Mouse (Mus musculus): ENCODE measurements around the gene Hist3h2a.

Hist3h2a gene

DNA sequence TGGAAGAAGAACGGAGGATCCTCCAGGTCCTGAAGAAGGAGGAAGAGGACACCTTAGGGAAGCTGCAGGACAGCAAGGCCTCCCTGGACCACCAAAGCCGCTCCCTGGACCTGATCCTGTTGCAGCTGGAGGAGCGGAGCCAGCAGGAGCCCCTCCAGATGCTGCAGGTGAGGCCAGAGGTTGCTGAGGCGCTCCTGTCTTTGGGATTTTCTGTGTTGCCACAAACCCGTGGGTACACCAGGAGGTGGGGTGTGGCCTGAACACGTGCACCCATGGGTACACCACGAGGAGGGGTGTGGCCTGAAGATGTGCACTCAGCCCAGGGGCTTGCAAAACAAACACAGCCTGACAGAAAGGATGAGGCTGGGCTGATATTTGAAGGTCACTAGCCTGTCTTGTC is 14.1 kb downstream of the Hist3h2a start:
- DNase-seq (ENCODE audit: extremely low read depth, low read depth, low spot score): no peak

DNA sequence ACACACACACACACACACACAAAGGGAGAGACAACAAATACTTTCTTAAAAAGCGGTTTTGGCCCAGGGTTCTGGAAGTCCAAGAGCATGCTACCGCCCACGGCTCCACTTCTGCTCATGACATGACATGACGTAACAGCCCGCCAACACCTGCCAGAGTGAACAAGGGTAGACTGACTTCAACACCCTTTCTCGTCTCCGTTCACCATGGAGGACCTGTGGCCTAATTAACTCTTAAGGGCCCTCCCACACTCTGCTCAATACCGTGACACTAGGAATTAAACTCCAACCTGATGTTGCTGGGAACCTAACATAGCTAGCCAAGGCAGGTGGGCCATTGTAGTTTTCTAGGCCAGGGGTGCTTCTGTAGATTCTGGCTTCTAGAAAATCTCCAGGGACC is 14.5 kb downstream of the Hist3h2a start:
- no peak for DNase-seq (ENCODE audit: extremely low read depth, low read depth, low spot score)

DNA sequence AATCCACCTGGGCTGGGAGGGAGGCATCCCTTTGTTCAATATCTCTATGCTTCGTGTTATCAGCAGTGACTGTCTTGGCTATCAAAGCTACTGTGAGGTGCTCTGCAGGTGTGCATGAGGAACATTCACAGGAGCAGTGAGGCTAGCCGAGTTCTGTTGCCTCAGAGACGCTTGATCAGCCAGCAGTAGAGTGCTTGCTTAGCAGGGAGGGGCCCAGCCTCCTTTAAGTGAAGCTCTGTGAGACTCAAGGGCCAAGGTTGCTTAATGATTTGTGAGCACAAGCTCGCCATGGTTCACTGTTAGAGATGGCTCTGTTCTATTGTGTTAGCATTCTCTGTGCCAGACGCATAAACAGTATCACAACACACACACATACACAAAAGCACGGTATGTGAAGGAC is 15.2 kb downstream of the Hist3h2a start:
- DNase-seq (ENCODE audit: extremely low read depth, low read depth, low spot score): no peak

DNA sequence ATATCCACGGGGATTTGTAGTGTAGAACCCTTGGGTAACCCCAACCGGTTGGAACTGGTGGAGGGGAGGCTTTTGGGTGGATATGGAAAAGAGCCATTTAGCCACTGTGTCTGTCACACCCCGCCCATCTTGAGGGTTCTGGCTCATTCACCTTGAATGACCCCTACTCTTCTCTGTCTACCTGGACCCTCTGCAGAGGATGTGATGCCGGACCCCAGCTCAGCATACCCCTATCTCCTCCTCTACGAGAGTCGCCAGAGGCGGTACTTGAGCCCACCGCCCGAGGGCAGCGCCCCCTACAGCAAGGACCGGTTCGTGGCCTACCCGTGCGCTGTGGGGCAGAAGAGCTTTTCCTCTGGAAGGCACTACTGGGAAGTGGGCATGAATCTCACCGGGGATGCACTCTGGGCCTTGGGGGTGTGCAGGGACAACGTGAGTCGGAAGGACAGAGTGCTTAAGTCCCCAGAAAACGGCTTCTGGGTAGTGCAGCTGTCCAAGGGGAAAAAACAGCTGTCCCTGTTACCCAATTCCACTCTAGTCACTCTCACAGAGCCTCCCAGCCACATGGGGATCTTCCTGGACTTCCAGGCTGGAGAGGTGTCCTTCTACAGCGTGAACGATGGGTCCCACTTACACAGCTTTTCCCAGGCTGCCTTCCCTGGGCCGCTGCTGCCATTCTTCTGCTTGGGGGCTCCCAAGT is 16.5 kb downstream of the Hist3h2a start:
- no peak for DNase-seq (ENCODE audit: extremely low read depth, low read depth, low spot score)

DNA sequence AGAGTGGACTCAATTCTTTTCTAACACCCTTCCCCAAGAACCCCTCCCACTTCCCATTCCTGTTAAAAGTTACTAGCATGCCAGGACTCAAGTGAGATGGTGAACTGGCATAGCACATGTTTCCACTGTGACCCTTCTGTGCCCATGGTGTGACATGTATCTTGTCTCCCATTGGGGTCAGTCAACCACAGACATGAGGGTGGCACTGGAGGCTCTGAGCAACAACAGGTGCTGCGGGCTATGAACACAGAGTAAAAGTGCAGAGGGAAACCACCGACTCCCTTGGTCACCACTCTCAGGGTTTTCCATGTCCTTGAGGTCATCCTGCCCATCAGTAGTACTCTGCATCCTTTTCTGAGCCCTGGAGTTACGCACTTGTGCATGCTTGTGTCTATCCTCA is 17.3 kb downstream of the Hist3h2a start:
- no peak for DNase-seq (ENCODE audit: extremely low read depth, low read depth, low spot score)

DNA sequence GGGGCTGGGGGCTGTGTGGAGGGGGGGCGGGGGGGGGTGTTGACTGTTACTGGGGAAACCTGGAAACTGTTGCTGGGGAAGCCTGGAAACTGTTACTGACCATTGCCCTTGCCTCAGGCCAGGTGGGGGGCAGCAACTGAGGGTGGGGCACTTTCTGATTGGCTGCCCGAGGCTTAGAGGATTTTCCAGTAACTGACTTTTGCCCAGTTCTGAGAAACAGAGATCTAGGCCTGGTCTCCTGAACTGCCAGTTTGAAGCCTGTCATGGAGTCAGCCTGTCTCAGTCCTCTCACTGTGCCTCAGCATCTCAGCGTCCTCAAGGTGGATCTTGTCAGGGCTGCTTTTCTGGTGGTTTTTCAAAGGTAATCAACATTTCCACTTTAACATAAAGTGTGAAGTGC is 19.9 kb downstream of the Hist3h2a start:
- no peak for DNase-seq (ENCODE audit: extremely low read depth, low read depth, low spot score)

DNA sequence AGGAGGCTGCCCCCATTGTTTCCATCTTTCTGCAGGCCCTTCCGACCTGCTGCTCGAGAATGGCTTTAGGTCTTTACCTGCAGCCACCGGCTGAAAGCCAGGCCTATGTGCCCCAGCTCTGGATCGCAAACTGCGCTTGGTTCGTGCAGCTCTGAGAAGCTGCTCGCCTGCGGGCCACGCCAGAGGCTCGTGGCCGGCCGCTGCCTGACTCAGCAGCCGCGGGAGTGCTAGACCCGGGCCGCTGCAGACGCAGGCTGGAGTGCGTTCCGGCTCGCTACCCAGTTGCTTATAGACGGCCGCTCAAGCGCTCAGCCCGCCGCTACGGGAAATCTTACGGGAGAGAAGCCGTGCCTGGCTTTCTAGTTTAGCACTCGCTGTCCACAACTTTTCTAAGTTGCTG is 22.7 kb downstream of the Hist3h2a start:
- DNase-seq (ENCODE audit: extremely low read depth, low read depth, low spot score): no peak

DNA sequence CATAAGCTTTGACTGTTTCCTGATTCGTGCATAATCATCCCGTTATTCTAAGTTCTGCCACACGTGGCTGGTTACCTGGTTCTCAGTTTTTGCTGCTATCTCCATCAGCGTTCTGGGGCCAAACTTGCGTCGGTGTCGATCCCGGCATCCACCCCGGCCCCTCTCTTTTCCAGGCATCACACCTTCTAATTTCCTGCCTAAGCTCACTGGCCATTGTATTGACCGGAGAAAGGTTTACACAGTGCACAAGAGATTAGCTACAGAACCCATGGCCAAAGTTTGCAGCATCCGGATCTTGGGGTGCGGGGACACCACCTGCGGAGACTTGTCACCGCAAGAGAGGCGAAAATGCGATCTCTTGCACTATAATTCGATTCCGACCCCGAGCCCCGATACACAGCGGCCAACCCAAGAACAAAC is 23.1 kb downstream of the Hist3h2a start:
- DNase-seq (ENCODE audit: extremely low read depth, low read depth, low spot score): no peak

DNA sequence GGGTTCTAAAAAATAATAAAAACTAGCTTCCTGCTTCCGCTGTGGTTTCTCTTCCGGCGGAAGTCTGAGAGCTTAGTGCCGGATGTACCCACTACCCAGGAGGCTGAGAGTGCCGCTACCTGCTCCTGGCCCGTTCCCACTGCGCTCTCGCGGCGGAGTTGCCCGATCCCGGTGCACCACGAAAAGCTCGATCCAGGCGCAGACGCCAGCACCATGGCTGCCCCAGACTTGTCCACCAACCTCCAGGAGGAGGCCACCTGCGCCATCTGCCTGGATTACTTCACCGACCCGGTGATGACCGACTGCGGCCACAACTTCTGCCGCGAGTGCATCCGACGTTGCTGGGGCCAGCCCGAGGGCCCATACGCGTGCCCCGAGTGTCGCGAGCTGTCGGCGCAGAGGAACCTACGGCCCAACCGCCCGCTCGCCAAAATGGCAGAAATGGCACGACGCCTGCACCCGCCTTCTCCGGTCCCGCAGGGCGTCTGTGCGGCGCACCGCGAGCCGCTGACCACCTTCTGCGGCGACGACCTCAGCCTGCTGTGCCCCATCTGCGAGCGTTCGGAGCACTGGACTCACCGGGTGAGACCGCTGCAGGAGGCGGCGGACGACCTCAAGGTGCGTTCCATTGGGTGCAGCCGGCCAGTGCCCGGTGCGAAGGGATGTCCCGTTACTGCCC is 23.7 kb downstream of the Hist3h2a start, which contains the start of gene Trim11:
Gene Trim11 (plus strand): TSS at position 67 of the 679 bp plus-strand sequence.
- no peak for DNase-seq (ENCODE audit: extremely low read depth, low read depth, low spot score)

DNA sequence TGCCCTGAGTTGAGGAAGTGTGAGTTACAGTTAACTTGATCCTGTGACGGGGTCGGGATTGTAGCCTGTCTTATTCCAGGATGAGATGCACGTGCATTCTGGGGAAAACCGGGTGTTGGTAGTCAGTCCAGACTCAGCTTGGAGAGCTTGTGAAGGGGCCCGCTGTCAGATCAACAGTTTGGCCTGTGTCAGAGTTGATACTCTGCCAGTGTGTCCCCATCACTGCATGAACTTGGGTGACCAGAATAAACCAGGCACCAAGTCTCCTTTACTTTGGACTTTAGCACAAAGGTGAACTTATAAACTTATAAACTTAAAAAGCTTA is 24.2 kb downstream of the Hist3h2a start:
- DNase-seq (ENCODE audit: extremely low read depth, low read depth, low spot score): no peak

DNA sequence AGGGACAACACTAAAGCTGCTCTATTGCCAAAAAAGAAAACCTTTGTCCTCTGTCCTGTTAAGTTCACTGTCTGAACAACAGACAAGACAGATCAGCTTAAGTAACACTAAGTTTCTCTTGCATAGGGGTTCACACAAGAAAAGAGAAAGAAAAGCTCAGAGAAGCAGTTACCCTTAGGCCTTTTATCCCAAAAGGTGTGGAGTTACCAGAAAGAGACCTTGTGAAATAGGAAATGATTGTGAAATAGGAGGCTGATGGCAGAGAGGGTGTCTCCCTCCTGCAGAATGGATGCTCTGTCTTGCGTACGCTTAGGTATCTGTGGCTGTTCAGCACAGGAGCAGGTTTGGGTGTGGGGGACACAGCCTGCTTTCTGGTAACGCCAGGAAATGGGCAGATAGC is 24.7 kb downstream of the Hist3h2a start:
- DNase-seq (ENCODE audit: extremely low read depth, low read depth, low spot score): peak; percentile 56

DNA sequence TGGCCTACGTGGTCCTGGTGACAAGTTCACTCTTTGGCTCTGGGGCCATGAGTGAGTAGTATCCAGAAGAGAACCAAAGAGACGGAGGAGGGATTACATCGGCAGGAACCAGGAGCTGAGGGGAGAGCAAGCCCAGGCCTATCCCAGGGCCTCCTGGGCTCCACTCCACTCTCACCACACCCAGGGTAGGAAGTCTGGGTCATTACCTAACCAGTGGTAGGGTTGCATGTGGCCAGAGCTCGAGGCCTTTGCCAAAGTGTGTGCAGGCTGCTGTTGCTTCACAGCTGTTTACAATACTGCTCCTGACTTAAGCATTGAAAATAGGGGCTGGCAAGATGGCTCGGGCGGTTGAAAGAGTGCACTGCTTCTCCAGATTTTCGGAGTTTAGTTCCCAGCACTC is 25.2 kb downstream of the Hist3h2a start:
- DNase-seq (ENCODE audit: extremely low read depth, low read depth, low spot score): peak; percentile 71

DNA sequence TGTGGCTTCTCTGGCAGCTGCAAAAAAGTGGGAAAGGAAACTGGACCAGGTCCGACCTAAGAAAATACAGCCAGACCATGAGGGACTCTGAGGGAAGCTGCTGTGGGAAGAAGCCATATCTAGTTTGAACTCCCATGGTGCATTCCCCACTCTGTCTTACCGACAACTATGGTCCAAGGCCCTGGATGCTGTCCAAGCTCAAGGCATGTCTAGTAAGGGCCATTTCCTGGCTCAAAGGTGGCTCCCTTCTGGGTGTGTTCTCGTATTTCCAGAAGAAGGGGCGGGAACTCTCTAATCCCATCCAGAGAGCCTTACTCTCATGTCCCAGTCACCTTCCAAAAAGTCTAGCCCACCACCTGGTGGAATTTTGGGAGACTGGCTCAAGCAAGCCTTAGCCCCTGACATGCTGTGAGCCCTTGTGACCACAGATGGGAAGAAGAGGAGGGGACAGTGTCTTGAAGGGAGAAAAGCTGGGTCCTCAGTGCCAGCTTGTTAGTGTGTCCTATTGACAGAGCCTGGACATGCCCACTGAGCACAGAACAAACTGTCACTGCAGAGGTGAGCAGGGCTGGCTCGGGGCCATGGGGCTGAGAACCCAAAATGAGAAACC is 26.0 kb downstream of the Hist3h2a start:
- DNase-seq (ENCODE audit: extremely low read depth, low read depth, low spot score): no peak

DNA sequence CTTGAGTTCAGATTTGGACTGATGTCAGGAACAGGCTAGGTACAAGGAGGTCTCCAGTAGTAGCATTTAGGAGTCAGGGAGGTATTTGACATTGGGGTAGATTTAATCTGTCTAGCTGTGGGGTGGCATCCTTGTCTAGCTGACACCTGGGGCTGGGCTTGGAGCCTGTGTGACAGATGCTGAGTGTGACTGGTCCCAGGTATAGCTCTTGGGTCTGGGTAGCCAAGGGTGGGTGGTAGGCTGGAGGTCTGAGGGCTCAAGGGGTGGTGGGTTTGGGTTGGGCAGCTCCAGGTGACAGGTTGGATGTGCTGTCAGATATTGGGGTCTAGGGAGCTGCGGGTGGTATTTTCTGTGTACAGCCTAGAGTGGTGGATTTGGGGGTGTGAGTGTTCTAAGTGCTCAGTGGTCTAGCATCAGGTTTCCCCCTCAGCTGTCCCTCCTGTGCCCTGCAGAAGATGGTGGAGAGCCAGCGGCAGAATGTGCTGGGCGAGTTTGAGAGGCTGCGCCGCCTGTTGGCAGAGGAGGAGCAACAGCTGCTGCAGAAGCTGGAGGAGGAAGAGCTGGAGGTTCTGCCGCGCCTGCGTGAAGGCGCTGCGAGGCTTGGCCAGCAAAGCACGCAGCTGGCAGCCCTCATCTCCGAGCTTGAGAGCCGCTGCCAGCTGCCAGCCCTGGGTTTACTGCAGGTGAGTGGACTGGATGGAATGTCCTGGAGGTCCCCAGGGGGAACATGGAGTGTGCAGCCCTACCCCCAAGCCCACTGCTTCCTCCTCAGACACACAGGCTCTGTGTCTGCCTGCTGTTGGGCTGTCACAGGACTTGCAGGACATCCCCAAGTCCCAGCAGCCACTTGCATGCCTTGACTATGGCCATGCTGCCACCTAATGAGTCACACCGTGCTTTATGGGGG is 27.3 kb downstream of the Hist3h2a start:
- no peak for DNase-seq (ENCODE audit: extremely low read depth, low read depth, low spot score)

DNA sequence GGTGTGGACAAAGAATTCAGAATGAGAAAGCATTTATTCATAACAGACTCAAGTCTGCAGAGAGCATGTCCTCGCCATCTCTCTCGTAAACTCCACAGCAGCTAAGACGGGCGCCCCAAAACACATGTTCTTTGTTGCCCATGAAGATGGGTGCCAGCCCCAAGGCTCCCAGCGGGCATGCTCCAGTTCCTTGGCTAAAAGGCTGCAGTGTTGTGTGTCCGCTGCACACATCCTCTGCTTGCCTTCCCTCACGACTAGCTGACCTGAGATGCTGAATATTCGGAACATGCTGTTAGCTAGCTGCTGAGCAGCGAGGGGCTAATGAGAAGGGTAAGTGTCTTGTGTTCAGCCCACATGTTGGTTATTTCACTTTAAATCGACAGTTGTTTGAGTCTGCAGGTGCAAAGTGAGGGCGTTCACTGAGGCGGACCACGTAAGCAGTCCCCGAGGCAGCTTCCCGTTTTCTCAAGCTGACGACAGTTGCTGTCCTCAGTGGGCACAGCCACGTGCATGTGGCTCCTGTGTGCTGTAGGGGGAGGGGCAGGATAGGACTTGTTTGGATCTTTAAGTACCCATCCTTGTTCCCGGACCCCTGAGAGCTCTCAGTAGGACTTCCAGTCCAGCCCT is 28.1 kb downstream of the Hist3h2a start:
- no peak for DNase-seq (ENCODE audit: extremely low read depth, low read depth, low spot score)

DNA sequence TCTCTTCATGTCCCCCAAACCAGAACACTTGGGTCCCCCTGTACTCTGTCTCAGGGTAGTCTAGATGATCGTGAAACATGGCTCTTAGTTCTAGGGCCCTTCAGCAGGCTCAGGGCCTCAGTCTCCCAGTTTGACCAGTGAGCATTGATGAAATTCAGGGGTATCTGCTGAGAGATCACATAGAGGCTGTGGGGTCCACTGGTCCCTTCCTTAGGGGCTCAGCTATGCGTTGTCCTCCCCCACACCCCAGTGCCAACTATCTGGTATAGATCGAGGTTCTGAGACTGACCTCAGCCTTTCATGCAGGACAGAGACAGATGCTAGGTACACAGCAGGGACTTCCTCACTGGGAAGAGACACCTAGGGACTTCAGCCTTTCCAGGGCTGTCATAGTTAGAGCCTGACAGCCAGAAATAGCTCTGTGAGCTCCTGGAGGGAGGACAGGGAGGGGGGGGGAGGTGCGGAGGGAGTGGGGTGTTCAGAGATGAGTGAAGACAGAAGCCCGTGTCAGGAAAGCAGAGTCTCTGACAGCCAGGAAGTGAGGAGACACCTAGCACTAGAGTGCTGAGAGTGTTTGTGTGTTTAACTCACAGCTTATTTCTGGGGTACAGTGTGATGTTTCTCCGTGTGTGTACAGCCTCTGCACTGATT is 29.3 kb downstream of the Hist3h2a start:
- DNase-seq (ENCODE audit: extremely low read depth, low read depth, low spot score): no peak

DNA sequence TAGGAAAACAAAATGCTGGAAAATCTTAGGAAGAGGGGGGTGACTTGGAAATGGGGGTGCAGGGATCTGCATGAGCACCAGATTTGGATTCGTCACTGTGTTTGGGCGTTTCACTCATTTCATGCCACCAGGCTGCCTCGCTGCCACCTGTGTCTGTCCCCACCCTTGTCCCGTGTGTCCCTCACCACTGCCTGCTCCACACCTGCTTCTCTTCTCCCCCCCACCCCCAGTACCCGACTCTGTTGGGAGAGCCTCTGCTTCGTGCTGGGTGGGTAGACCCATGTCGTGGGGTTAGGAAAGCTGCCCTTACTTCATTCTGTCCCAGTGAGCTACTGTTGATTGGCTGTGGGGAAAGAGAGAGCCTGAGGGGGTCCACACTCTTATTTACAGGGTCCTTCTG is 30.2 kb downstream of the Hist3h2a start:
- DNase-seq (ENCODE audit: extremely low read depth, low read depth, low spot score): no peak

DNA sequence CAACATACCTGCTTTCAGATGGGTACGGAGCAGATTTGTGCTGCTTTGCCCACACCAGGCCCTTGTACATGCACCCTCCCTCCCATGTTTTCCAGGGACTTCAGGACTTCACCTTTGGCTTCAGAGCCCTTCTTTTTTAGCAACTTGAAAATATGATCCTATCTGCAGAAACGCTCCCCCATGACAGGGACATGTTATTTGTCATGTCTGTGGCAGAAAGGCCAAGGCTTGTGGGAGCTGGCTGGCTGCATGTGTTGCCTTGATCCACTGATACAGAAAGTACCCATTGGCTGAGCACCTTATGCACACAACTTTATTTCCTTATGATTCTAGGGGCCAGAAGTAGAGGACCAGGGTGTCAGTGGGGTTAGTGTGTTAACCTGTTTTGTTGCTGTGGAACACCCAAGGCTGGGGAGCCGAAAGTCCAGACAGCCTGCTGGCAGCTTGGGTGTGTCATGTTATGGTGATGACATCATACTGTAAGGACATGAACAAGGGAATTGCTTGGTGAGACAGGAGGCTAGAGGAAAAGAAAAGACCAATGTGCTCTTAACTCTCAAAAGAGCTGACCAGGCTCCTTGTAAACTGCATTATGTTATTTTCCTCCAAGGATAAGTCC is 30.9 kb downstream of the Hist3h2a start:
- DNase-seq (ENCODE audit: extremely low read depth, low read depth, low spot score): no peak

DNA sequence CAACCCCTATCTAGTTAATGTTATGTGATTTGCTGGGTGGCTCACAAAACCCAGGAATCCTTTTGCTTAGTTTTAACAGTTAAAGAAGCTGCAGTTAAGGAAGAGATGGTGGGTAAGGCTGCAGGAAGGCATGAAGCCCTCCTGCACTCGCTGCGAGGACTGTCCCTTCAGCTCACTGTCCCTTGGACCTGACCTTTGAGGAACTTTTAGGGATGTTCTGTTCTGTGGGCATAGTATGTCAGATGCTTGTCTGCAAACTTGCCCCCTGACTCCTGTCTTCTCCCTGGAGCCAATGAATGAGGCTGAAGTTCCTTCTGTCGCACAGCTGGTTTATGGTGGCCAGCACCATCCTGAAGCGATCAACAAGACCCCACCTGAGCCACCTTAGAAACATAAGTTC is 34.7 kb downstream of the Hist3h2a start:
- DNase-seq (ENCODE audit: extremely low read depth, low read depth, low spot score): no peak

DNA sequence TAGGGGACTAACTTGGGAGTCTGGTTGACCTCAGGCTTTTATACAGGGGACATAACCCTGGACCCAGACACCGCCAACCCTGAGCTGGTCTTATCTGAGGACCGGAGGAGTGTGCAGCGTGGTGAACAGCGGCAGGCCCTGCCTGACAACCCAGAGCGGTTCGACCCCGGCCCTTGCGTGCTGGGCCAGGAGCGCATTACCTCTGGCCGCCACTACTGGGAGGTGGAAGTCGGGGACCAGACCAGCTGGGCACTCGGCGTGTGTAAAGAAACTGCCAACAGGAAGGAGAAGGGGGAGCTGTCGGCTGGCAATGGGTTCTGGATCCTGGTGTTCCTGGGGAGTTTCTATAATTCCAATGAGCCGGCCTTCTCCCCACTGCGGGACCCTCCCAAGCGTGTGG is 35.7 kb downstream of the Hist3h2a start:
- no peak for DNase-seq (ENCODE audit: extremely low read depth, low read depth, low spot score)
